Mouse (Mus musculus) frontal cortex, adult 2 months (tissue): ENCODE measurements around the gene Tmem163. TPM values are rescaled to one million over a fixed set of nuclear protein-coding genes. Genes with fewer than 3 reads are reported as not detected.
A peak's percentile ranks its signal among the peaks of the same experiment; 100 is the strongest.

Source experiments
- DNase-seq, 2 experiments: peaks; one replicate each; pipeline ENCODE4 v3.0.0; 2022; ENCODE audit warnings: low spot score in 1 of 2; ENCODE audit errors: extremely low spot score in 1 of 2
- polyA plus RNA-seq: library from polyadenylated mRNA; depleted of rRNA; stranded (reverse); fragments of >200 nt; gene quantifications from 2 replicates; pipeline ENCODE4 v1.2.3, GENCODE M21; 2012; rRNA removed

Tmem163 gene
- polyA plus RNA-seq, 1 experiment: 48.3 TPM

DNA sequence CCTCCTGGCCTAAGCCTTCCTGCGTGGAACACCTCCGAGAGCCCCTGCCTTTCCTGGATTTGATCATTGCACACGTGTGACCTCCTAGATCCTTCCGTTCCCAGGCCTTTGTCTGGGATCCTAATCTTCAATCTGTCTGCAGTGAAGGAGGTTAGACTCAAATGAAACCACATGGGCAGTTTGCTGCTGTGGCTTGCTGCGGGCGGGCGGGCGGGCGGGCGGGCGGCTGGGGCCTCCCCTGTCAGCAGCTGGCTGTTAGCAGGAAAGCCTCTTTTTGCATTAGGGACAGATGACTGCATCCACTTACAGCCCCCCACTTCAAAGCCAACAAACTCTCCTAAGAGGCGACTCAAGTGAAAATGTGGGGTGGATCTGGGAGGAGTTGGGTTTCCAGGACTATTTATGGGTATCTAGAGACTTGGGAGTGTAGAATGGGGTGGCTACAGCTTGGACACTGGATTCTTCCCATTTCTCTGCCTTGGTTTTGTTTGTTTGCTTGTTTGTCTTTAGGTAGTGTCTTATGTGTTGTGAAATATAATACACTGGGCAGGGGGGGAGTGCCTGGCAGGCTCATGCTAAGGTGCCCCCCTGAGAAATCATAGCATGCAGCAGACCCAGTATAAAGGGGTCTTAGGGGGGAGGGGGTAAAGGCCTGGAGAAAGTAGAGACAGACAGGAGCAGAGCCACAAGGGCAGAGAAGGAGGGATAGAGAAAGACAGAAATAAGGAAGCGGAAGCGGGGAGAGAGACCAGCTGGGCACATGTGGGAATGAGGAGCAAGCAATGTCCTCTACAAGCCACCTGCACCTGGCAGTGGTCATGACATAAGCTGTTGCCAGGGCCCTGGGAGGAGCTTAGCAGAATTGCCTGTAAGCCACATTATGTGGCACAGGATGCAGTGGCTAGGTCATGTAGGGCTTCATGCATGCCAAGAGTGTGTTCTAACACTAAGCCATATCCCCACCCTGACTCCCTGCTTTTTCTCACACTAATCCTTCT is 236.2 kb downstream of the Tmem163 start:
- no peak for DNase-seq

DNA sequence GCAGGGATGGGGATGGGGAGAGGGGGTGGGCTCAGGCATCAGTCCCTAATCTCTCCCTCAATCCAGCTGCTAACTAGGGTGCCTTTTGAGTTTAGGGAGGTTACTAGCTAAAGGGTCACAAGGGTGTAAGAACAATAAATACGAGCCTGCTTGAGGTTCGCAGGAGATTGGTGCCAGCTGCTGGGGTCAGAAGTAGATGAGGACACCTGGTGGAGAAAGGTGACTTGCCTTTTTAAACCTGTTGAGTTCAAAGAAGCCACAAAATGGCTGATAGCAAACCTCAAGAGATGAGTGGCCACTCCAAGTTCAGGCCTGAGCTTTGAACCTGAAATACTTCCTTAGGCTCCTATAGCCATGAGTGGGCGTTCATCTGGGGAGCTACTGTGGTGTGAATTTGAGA is 237.6 kb downstream of the Tmem163 start:
- no peak for DNase-seq

DNA sequence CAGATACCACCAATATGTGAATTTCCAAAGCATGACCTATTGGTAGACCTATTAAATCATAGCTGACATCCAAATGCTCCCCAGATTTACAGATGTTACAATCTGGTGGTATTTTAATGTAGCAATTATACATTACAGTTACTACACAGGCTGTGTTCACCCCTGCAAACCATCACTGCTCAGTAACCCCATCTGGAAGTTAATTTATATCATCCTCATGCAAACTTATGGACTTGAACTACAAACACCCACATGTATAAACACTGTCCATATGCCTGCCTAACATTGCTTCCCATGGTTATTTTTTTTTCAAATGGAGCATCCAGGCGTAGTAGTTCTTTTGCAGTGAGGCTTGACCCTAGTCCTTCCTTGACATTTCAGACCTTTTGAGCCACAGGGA is 238.3 kb downstream of the Tmem163 start:
- no peak for DNase-seq

DNA sequence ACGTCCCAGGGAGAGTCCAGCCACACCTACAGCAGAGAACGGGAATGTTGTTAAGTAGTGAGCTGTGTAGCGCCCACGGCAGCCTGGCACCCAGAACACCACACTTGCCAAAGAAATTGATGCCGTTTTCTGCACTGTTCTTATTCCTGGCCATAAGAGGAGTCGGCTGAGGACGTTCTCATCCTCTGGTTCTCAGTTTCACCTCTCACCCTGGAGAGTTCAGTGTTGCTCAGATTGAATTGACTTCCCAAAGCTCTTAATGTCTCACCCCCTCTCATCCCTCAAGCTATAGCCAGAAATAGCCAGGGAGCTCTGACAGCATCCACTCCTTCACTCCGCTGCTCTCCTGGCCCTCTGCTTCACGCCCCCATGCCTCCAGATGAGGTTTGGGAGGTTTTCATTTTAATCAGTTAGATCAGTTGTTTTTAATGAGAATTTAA is 239.9 kb downstream of the Tmem163 start:
- peak; percentile 40 to 59 for DNase-seq

DNA sequence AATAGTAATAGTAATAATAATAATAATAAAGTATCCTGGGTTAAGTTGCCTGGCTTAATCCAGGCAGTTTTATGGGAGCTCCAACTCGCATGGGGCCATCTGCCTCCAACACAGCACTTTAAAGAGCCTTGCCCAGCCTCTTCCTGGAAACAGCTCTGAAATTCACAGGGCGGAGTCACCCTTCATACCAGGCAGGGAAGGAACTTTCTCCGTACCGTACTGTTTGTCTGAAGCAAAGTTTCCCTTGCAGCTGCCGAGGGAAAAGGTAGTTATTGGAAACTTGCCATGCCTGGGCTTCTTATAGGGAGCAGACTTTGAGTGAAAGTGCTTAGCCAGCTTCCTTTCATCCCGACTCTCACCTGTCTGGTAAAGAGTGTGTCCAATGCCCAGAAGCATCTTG is 242.3 kb downstream of the Tmem163 start:
- no peak for DNase-seq

Other genes starting within 250 kb of the Tmem163 start
- gene Acmsd, start 49.9 kb upstream of the Tmem163 start, polyA plus RNA-seq: not detected in 2 replicates
- gene Ccnt2, start 94.6 kb upstream of the Tmem163 start, polyA plus RNA-seq: 55.2 and 58.6 TPM in 2 replicates
- gene Map3k19, start 175.5 kb upstream of the Tmem163 start, polyA plus RNA-seq: 2.2 and 3.0 TPM in 2 replicates
- gene Rab3gap1, start 189.2 kb upstream of the Tmem163 start, polyA plus RNA-seq: 43.3 and 46.5 TPM in 2 replicates